Mouse (Mus musculus) C2C12 (cell line): ENCODE measurements around the gene Higd2a.
A peak's percentile ranks its signal among the peaks of the same experiment; 100 is the strongest.

Source experiments
- CEBPB ChIP-seq: IDR thresholded peaks from one replicate; pipeline ENCODE4 v1.6.1; 2011; ENCODE audit warnings: low read depth, mild to moderate bottlenecking, control low read depth, moderate library complexity
- CTCF ChIP-seq: IDR thresholded peaks from one replicate; pipeline ENCODE4 v1.5.1; 2011; ENCODE audit not compliant: control insufficient read depth, insufficient read depth, insufficient read length
- FOSL1 ChIP-seq: IDR thresholded peaks from one replicate; pipeline ENCODE4 v1.8.0; 2011; ENCODE audit warnings: mild to moderate bottlenecking, low read length; ENCODE audit not compliant: poor library complexity, insufficient read depth, severe bottlenecking
- MAX ChIP-seq: IDR thresholded peaks from one replicate; pipeline ENCODE4 v1.6.1; 2011; ENCODE audit warnings: mild to moderate bottlenecking, control low read depth
- MYOD1 ChIP-seq: IDR thresholded peaks from one replicate; pipeline ENCODE4 v1.6.1; 2011; ENCODE audit warnings: low read depth; ENCODE audit not compliant: control insufficient read depth, insufficient read length
- MYOG ChIP-seq: IDR thresholded peaks from one replicate; pipeline ENCODE4 v1.6.1; 2011; ENCODE audit not compliant: control insufficient read depth, insufficient read length; ENCODE audit errors: extremely low read depth
- USF1 ChIP-seq: IDR thresholded peaks from one replicate; pipeline ENCODE4 v1.6.1; 2011; ENCODE audit warnings: low read depth, mild to moderate bottlenecking, control low read depth, moderate library complexity

GRCm38 (mm10) chr13:54574854-54575481 lies 15.0 kb upstream of the Higd2a start, which contains the start of gene Arl10:
- no peak for TF ChIP-seq MYOG
- TF ChIP-seq MAX, result peak; percentile 70
- peak; percentile 34 for TF ChIP-seq CTCF
- no peak for TF ChIP-seq USF1
- TF ChIP-seq FOSL1, result no peak
- no peak for TF ChIP-seq CEBPB
- TF ChIP-seq MYOD1, result no peak
